Mouse (Mus musculus) cerebellum, postnatal 4 days (tissue): ENCODE measurements around the gene Ttc27.
"Not testable (repeated sequence)": the region's sequence is repeated elsewhere in the genome, so short reads cannot be mapped to it uniquely, and the experiment has no call there.

Source experiments
- DNase-seq, 2 experiments: peaks; one replicate each; pipeline ENCODE4 v3.0.0; 2022; ENCODE audit warnings: low spot score in 2 of 2, mixed read lengths in 1 of 2

Gene Ttc27

DNA sequence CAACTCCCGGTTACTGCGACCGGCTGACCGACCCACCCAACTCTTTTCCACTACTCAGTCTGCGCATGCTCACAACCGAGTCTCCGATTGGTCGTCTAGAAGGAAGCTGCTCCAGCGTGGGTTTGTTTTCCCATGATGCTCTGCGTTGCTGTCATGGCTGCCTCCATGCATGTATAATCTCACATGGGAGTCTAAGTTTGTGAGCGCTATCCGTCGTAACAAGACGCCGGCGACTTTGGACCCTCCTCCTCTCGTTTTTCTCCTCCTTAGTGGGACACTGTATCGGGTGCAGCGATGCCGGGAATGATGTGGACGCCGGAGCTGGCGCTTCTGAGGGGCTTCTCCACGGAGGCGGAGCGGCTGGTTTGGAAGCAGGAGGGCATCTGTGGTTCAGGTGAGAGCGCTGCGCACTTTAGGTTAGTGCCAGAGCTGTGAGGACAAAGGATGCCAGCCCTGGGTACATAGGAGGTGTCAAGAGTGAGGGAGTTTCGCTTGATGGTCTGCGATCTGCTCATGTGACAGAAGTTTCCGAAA lies at the start of gene Ttc27:
Gene Ttc27, plus strand, starts transcription at position 115 of the 534 bp plus-strand sequence.
- peak; percentile 91 to 95 for DNase-seq

DNA sequence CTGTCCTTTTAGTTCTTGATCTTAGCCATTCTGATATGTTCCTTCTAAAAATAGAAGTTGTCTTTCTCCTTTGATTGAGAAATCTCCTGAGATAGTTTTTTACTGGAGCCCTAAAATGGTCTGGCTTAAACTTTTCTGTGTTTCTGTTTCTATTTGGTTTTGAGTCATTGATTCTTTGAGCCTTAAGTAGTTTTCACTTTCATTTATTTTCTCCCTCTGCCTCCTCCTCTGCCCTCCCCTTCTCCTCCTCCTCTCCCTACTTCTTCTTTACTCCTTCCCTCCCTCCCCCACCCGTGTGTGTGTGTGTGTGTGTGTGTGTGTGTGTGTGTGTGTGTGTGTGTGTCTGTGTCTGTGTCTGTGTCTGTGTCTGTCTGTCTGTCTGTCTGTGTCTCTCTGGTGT lies 49.5 kb upstream of the Ttc27 start:
- DNase-seq: no peak

DNA sequence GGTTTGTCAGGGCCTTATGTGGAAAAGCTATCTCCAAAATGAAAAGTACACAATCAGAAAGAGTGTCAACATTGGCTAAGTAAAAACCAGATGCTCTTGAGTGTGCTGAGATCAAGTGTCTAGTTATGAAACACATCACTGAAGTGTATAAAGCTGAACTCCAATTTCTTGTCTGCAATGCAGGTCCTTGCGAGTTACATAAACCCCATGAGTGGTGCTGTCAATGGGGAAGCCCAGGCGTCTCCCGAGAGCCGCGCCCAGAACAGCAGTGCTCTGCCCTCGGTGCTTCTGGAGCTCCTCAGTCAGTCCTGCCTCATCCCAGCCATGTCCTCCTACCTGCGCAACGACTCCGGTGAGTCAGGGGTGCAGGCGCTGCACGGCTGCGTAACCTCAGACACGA lies 47.5 kb upstream of the Ttc27 start:
- no peak for DNase-seq

DNA sequence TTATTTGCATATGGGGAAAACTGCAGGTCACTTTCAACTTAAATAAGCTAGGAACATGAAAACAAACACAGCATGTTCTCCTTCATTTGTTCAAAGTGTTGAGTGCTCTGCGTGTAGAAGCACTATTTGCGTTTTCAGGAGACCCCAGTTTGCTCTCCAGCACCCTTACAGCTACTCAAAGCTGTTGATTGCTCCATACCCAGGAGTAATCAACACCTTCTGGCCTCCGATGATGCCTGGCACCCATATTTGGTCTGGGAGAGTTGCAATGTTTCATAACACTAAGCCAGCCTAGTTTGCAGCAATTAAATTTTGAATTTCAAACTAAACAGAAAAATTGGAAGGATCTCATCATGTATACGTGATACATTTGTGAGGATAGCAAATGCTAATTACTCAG lies 45.1 kb upstream of the Ttc27 start:
- no peak for DNase-seq

DNA sequence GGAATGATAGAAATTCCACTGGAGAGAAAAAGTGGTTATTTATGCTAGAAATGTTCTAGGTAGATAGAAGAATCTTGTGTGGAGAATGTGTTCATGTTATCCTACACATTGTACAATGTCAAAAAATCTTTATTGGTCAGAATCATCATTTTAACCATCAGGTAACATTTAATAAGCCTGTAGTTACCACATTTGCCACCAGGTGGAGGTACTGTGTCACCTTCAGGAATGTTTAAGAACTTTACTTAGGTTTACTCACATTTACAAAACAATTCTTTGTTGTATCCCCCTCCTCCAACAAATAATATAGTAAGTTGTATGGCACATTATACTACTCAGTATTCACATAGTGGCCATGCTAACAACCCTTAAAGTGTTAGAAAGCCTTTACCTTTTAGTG lies 44.3 kb upstream of the Ttc27 start:
- DNase-seq: peak in 1 of 2 experiments; percentile 26

DNA sequence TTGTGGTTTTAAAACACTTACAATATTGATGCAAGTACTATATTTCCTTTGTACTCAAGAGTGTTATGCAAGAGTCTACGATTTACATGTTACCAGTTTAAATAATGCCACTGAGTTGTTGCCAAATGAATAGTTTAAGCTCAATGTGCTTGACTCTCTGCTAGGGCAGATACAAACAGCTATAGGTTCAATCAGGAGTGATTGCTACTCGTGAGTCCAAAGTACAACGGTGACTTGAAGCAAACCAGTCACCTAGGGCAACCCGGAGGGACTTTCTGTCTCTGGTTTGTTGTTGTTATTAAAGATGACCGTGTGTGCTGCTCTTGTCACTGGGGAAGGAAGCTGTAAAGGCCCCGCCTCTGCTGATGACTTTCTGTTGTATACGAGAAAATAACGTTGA lies 39.5 kb upstream of the Ttc27 start:
- no peak for DNase-seq

DNA sequence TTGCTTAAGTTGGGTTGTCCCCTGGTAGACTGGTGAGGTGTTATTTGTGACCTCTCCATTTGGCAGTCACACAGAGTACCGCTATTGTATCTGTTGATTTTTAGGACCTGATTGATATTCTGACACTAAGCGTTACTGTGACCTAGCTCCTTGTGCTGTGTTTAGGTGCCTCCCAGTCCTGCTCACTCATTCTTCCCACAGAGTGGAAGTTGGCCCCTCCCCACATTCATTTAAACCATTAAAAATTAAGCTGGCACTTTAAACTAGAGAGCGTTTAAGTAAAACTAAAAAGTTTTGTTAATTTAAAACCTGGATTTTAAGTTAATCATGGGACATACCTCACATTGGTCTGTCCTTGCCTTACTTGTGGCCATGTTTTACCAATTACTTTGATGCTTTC lies 32.6 kb upstream of the Ttc27 start:
- DNase-seq: no peak

DNA sequence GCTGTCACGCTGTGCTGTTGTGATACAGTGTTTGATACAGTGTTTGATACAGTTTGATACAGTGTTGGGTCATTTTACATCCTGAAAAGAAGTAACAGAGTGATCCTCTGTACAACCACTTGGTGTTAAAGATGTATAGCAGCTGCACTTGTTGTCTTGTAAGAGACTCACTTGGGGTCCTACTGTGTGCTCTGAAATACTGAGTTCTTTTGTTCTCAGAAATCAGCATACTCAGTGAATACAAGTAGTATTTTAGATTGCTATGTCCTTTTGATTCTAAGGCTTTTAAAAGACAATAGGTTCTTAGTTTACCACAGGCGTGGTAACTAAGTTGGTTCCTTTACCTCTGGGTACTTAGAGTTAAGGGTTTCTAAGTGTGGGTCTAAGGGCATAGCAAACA lies 29.0 kb upstream of the Ttc27 start:
- DNase-seq: no peak

DNA sequence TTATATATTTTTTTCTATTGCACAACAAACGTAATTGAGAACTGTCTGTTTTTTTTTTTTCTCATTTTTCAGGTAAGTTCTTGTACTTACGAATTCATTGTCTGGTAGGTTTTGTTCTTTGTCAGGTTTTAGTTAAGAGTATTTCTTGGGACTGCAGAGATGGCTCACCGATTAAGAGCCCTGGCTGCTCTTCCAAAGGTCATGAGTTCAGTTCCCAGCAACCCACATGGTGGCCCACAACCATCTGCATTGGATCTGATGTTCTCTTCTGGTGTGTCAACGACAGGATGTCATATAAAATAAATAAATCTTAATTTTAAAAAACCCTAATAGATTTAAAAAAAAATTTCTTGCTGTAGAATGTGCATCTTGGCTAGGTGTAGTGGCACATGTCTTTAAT lies 28.1 kb upstream of the Ttc27 start:
- no peak for DNase-seq

DNA sequence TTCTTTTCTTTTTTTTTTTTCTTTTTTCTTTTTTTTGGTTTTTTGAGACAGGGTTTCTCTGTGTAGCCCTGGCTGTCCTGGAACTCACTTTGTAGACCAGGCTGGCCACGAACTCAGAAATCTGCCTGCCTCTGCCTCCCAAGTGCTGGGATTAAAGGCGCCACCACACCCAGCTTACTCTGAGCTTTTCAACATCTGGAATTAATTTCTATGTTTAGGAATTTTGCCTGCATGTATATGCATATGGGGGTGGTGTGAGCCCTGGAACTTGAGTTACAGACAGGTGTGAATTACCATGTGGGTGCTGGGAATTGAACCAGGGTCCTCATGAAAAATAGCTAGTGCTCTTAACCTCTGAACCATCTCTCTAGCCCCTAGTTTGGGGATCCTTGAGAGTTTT lies 15.9 kb upstream of the Ttc27 start:
- DNase-seq: not testable (repeated sequence)

DNA sequence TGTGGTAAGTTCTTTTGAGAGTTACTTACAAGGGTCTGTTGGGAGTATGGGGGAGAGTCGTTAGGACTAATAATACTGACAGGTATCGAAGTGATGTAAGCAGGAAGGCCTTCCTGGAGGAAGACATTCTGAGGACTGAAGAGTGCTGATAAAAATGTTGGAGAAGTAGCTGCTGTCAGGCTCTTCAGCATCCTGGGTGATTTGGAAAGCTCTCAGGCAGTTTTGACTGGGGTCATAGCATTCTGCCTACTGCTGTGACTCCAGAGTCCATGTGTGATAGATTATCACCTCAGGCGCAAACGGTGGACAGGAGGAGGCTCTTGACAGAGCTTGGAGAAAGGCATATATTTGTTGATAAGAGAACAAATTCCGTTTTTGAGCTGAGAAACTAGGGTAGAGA lies 12.1 kb upstream of the Ttc27 start:
- DNase-seq: no peak

DNA sequence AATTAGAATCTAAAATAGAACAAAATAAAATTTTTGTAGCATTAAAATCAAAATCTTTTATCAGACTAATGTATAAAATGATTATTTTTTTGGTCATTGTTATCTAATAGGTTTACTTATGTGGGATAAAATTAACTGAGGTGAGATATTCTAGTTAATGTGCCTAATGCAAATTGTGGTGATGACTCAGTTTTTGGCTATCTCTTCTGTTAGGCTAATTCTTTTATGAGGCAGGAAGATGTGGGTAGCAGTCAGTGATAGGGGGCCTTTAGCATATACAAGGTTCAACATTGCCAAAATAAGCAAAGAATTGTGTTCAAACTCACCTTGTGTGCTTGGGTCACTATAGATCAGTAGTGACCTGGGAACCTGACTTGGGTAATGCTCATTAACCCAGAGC lies 10.9 kb upstream of the Ttc27 start:
- DNase-seq: no peak

DNA sequence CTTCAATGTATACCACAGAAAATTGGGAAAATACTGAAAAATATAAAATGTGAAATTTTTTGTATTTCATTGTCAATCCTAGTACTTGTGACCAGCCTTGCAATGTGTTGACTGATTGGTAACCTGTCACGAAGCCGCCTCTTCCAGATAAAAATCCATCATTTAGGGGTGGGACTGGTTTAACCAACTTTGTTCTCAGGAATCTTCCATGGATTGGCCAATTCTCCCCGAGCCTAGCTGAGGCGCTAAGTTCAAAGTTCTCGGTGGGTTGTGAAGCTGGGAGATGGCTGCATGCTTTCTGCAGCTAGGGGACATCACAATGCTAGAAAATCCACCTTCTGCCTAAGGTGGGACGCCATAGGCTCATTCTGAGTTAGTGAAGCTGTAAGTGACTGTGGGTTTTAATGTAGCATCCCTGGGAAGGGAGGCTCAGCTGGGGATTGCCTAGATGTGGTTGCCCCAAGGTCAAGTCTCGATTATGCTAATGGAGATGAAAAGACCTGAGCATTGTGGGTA lies 9.8 kb upstream of the Ttc27 start:
- DNase-seq: no peak

DNA sequence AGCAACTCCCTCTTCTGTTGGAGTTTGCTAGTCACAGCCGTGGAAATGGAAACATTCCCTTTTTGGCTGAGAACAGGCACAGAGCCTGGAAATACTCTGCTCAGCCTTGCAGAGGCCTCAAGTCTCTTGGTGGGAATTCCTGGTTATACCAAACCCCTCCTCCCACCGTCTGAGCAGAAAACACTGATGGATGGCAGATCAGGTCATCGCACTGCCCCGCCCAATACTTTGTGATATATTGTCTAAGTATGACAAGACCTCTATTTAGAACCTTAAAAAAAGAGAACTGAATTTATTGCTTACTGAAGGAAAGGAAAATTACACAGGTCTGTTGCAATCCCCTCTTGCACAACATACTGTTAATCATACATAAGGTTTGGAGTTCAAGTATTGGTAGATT lies 6.8 kb upstream of the Ttc27 start:
- DNase-seq: no peak

DNA sequence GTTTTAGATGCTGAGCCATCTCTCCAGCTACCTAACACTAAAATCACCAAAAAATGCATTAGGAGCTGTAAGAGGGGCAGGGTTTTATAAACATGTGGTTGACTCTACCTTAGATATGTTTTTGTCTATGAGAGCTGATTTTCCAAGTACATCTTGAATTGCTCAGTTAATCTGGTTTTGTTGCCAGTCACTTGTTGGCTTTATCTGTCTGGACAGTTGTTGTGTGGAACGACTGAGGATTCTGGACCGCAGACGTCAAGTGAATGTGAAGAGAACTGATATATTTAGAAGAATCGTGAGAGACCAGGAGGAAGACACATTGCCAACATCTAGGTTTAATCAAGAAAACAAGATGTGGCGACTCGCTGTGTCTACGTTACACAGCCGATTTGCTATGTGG lies 5.9 kb upstream of the Ttc27 start:
- DNase-seq: no peak

DNA sequence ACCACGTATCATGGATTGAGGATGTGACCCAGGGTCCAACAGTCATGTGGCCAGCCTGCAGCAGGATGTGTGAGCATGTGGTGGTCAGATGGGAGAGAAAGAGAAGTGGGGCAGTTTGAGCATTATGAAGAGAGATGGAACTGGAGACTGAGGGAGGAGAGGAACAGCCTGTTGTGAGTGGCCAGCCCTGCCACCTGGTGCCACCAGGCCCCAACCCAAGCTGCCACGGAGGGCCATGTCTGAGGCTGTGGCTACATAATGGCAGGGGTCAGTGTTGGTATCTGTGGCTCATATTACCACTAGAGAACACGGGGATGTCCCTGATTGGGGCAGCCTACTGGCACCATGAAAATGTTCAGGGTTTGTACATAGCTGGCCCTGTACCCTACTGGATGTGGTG lies 2.4 kb upstream of the Ttc27 start:
- no peak for DNase-seq

DNA sequence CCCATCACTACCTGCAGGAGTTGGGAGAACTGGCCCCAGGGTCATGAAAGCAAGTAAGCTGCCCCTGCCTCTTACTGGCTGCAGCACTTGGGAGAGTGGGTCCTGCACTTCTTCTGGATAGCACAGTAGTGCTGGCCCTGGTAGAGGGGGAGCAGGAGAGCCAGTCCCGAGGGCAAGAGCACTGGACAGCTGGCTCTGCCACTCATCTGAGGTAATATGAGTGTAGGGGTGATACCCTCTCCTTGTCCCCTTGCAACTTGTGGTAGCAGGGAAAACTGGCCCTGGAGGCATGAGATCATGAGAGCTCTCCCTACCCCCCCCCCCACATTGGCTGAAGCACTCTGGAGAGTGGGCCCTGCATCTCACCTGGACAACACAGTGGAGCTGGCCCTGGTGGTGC lies 1.8 kb upstream of the Ttc27 start:
- no peak for DNase-seq

DNA sequence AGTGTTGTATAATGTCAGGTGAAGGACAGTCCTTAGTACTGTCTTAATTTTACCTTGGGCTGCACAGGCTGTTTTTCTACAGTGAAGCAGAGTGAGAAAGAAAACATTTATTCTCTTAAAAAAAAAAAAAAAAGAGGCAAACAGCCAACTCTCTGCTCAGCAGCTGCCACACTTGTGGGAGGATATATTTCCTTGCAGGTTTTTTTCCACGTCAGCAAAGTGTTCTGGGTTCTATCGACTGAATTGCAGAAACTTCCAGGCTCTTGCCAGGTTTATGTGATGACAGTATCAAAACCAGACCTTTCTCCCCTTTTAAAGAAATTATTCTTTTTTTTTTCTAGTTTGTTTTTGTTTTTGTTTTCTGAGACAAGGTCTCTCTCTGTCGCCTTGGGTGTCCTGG lies 889 bp upstream of the Ttc27 start:
- DNase-seq: no peak

DNA sequence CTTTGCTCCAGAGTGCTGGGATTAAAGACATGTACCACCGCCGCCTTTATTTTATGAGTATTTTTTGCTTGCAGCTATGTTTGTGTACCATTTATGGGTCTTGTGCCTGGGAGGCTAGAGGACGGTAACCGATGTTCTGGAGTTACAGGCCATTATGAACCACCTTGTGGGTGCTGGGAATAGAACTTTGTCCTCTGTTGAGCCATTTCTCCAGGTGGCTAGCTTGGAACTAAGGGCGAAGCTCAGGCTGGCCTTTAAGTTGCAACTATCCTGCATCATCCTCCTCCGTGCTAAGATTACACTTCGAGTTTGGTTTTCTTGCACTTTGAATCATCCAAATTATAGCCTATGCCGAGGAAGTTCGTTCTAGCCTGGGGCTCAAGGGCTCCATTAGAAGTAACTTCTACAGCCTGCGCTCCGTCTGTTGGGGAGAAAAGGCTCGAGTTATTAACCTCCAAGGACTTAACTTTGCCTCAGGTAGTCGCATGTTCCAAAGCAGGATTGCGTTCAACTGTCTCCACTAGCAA lies 378 bp upstream of the Ttc27 start:
- DNase-seq: no peak

DNA sequence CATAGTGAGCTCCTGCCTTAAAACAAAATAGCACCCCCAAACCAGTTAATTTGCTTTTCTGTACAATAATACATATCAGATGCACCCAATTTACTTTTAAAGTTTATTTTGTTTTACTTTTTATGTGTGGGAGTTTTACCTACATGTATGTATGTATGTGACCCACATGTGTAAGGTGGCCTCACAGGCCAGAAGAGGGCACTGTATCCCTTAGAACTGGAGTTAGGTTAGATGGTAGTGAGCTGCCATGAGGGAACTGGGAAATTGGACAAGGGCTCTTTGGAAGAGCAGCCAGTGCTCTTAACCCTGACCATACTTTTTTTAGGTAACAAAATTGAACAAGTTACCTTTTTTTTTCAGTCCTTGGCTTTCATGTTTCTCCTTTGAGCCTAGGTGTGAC lies 15.3 kb downstream of the Ttc27 start:
- no peak for DNase-seq

DNA sequence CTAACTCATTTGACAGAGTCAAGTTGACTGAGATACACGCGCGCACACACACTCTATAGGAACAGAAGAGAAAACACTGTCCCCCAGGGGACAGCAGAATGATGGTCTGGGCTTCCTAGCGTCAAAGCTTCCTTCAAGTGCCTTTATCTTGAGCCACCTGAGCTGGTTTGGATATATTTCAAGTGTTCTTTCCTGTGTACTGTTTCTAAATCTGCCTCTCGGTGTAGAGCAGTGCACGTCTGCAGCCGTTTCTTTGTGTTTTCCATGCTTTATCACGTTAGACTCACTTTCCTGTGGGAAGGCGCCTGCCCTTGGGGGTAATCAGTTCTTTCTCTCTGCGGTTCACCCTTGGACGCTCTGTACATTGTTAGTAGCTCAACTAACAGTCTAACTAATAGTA lies 17.9 kb downstream of the Ttc27 start:
- DNase-seq: no peak

DNA sequence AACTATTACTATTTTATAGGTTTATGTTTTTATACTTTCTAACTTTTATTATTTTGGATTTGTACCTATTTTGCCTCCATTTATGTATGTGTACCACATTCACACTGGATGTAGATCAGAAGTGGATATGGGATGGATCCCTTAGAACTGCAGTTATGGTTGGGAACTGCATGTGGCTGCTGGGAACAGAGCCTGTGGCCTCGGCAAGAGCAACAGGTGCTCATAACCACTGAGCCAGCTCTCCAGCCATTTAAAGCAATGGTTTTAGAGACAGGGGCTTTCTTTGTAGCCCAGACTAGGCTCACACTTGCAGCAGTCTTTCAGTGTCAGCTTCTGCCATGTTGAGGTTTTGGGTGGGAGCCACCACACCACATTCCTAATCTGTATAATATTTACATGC lies 32.1 kb downstream of the Ttc27 start:
- DNase-seq: no peak

DNA sequence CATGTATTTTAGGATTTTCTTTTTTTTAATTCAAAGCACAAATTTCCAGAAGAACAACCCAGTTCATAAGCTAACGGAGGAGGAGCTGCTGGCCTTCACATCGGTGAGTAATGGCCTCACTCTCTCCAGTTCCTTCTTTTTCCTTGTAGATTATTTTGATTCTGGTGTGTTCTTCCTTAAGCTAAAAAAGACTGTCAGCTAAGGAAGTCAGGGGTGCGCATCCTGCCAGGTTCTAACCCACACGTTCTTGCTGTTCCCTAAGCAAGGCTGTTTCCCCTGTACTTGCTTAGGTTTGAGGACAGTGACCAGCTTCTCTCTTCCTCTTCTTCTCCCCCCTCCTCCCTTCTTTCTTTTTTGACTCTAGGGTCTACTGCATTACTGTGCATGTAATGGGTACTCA lies 33.5 kb downstream of the Ttc27 start:
- DNase-seq: no peak

DNA sequence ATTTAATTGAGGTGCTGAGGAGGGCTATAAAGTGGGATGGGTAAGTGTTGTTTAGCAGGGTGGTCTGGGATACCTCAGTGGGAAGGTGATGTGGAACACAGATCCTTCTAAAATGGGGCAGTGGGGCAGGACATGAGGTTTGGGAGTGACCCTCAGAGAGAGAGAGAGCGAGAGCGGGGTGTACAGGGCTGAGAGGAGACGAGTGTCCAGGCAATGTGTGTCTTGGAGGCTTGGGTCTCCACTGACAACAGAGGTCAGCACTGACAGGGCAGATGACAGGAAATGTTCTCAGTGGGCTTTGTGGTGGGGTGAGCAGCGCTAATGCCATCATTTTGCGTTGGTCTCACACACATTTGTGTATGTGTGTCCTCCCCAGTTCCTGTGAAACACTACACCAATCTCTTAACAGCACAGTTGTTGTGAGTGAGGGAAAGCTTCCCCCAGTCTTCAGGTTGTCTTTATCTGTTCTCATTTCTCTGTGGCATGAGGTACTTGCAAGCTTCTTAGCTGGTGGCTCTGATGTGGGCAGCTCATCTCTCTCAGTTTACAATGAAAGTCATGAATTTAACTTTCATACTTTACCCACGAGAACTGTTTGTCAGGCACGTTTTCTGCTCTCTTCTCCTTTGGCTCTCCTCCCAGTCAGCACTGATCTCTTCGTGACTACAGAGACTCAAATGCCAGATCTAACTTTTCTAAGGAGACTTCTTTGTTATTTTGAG lies 35.5 kb downstream of the Ttc27 start:
- no peak for DNase-seq
